Mouse (Mus musculus) thymus, postnatal 10 days (tissue): ENCODE measurements around the gene Fam83e.
A peak's percentile ranks its signal among the peaks of the same experiment; 100 is the strongest.

ENCODE experiments used
- DNase-seq, 2 experiments: peaks; one replicate each; pipeline ENCODE4 v3.0.0; 2021; ENCODE audit warnings: low spot score in 2 of 2

The Fam83e gene

DNA sequence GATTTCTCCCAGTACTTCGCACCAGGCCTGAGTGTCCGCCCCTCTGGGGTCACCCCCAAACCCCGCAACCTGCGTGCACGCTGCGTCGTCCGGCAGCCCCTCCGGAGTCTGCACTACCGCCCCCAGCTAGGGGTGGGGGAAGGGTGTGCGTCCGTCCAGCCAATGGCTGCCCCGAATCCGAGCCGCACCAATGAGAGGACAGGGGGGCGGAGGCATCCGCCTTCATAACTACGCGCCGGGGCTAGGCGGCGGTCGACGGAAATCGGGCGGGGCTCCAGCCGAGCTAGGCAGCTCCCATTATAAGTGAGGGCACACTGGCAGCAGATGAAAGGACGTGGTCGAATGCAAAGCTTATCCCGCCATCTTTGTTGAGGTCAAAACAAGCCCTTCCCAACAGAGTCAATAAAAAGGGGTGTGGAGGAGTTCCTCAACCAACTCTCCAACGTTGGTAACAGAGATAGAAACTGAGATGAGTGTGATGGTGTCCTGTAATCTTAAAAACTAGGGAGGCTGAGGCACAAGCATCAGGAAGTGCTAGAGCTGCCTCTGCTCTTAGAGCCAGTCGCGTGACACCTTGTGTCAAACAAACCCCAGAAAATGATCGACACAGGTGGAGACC, 5.8 kb upstream of the Fam83e start, which contains the start of gene Rpl18:
Gene Rpl18 (plus strand): TSS at position 368 of the 619 bp plus-strand sequence.
- DNase-seq = peak; percentile 96 to 98

DNA sequence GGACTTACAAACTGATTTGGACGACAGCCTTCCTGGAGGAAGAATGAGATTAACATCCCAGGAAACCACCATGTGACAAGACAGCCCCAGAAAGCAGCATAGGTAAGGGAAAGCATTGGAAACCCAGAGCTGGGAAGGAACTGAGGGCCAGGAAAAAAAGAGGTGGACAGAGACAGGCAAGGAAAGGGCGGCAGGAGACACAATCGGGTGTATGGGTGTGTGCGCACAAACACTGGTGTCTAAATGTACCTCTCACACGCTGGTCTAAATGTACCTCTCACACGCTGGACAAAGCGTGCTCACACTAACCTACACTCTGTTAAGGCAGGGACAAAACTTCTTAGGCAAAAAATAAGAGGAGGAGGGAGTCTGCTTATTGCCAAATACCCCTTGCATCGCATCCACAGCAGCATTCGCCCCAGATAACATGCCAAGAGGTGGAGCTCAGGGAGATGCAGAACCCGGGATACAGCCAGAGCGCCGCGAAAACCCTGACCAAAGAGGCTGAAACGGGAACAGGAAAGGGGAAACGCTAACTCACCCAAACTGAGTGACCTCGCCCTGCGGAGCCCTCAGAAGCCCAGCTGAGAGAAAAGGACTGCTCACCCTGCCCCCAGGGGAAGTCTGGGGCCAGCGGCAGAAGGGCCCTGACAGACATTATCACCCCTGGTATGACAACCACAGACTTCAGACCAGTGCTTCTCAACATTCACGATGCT, 5.1 kb upstream of the Fam83e start:
- DNase-seq = peak in 1 of 2 experiments; percentile 13

DNA sequence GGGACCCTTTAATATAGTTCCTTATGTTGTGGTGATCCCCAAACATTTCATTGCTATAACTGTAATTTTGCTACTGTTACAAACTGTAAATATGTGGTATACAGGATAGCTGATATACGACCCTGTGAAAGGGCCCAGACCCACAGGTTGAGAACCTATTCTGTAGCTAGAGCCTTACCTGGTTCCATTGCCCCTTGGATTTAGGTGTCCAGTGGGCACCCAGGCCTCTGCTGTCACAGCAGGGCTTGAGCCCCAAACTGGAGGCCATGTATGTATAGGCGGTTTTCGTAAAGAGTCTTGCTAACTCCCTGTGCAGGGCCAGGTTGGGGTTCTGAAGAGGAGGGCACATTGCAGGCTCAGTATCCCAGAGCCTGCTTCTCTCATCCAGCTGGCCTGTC, 4.6 kb upstream of the Fam83e start:
- DNase-seq = peak in 1 of 2 experiments; percentile 3

DNA sequence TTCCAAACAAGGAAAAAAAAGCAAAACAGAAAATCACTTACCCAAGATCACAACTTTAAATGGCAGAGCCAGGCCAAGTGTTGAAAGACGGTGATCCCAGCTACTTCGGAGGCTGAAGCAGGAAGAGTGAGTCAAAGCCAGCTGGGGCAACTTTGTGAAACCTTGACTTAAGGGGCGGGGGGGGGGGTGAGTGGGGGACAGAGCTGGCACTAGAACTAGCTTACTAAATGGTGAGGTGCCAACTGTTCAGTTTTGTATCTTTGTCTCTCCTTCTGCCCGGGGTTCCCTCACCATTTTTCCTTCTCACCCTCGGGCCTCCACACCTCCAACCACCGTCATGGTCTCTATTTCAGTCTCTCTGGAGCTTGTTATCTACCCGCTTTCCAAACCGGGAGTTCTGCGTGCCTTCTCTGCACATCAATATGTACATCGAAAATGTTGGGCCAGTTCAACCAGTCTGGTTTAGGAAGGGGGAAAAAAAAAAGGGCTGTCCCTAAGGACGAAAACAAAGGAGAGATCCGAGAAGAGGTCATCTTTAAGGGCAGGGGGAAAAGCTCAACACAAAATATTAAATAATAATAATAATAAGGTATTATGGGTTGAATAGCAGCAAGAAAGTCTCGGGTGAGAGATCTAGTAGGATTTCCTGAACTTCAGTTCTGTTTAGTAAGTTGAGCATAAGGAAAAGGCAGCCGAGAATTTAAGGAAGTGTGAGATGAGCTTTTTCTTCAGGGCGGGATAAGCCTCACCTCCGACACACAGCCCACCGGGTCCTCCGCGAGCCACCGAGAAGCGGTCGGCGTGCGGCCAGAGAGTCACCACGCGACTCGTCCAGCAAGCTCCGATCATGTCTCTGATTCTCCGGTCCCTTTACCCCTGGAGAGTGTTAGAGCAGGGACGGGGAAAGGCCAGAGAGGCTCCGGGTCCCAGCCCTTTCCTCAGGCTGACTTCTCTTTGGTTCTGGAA, 3.8 kb upstream of the Fam83e start:
- DNase-seq = peak in 1 of 2 experiments; percentile 7

DNA sequence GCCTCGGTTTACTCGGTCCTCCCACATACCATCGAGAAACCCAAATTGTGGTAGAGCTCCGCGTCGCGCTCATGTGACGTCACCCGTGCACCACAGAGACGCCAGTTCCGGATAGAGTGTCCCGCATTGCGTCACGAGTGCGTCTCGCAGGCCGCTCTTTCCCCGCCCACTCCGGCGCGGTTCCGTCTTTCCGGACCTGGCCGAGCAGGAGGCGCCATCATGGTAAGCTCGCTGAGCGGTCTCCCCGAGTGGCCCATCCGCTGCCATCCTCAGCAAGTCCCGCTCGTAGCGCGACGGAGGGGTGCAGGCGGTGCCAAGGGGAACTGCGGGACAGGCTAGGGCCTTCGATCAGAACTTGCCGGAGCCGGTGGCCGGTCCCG, 3.1 kb upstream of the Fam83e start, which contains the start of gene Sphk2:
Gene Sphk2 (minus strand): TSS at position 85 of the 380 bp plus-strand sequence.
- peak; percentile 97 for DNase-seq

DNA sequence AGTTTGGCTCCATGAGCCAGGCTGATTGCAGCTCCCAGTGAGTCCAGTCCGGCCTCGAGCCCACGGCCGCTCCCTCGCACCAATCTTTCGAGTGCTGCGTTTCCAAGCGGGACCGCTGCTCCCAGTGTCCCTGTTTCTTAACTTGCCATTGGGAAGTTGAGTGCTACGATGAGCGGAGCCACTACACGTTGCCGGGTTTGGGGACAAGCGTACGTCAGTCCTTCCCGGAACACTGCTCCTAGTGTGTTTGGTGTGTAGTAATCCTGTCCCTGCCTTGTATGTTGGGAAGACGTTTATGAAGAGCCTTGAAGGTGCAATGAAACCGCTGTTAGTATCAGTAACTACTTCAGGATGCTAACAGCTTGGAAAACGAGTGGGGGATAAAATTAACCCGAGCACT, 2.7 kb upstream of the Fam83e start:
- no peak for DNase-seq

DNA sequence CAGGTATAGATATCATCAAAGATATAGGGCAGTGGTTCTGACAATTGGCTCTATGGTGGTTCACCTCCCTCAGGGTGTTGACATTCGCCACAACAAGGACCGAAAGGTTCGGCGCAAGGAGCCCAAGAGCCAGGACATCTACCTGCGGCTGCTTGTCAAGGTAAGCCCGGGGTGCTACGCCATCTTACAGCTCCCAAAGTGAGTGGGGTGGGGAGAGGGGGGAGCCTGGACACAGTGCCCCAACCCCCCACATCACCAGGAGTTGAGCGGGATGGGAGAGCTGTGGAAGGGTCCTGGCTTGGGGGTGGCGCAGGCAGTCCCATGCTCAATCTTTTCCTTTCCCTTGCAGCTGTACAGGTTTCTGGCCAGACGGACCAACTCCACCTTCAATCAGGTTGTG, 1.8 kb upstream of the Fam83e start:
- peak in 1 of 2 experiments; percentile 3 for DNase-seq

DNA sequence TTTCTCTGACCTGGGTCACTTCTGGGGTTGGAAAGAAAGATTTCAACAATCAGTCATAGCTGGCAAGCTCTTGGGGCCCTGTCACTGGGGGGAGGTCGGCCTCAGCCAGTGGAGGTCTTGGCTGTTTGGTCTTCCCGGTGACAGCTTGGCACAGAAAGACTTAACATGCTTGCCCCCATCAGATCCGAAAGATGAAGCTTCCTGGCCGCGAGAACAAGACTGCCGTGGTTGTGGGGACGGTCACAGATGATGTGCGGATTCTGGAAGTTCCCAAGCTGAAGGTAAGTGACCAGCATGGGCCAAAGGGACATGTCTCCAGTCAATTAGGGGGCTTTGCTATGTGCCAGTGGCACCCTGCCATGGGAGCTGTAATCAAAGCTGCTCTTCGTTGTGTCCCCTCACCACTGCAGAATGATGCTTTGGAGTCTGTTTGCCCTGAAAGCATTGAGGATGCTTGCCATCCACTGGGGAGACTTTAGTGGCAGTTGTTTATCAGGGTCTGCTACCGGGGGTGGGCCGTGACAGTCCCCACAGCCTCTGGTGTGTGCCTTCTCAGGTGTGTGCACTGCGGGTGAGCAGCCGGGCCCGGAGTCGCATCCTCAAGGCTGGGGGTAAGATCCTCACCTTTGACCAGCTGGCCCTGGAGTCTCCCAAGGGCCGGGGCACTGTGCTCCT, 1.1 kb upstream of the Fam83e start:
- DNase-seq = peak in 1 of 2 experiments; percentile 2

DNA sequence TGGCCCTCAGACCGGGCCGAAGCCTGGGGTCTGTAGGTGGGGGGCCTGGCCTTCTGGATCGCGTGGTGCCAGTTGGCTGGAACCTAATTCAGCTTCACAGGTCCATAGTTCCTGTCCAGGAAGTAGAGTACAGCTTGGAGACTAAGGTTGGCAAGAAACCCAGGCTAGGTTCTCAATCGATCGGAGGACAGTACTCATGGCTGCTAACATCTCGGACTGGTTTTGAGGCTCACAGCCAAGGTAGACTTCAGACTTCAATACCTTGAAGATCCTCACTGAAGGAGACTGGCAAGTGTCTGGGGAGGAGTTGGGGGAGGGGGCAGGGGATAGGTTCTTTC, 191 bp downstream of the Fam83e start:
- no peak for DNase-seq

DNA sequence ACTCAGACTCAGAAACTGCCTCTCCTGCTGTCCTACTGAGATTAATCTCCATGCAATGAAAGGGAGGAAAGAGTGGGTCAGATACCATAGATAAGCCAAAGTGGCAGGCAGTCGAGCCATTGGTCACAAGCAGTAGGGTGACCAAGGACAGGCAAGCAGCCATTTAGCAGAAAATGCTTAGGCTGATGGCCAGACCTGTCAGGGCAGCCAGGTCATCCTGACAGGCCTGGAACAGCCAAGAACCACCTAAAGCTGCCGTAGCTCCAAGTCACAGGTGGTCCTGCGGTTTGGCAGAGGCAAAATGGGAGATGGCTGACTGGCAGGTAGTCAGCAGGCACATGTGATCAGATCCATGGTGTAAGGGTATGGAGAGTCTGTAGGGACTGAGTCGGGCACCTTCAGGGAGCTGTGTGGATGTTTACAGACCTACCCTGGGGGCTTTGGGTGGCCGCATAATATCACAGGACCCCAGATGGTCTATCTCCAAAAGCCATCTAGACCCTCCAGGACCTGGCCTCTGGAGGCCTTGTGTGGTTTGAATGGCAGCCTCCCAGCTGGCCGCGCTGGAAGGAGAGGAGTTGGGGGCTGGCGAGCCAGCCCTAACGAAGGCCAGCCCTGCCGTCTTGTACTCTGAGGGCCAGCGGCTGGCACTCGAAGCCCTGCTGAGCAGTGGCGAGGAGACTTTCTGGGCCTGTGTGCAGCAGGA, 783 bp downstream of the Fam83e start:
- no peak for DNase-seq

DNA sequence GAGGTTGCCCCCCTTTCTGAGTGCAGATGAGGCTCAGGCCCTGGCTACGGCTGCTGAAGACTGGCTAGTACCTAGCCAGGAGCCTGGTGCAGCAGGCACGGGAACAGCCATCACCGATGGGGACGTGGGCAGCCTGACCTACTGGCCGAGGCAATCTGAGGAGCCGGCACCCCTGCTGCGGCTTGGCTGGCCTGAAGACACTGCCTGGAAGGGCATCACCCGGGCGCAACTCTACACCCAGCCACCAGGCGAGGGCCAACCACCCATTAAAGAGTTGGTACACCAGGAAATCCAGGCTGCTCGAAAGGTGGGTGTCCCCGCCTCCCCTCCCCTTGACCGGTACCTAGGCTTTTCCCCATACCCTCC, 1.3 kb downstream of the Fam83e start:
- no peak for DNase-seq

DNA sequence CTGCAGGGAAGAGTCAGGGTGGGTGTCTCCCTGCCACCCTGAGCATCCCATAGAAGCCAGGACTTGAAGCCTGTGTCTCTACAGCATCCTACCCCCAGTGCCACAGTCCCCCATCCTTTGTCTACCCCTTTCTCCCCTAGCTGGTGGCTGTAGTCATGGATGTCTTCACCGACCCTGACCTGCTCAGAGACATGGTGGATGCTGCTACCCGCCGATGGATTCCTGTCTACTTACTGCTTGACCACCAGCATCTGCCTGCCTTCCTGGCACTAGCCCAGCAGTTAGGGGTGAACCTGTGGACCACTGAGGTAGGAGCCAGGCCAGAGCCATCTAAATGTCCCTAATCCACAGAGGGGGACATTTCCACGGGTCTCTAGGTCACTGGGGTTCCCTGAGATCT, 2.3 kb downstream of the Fam83e start:
- DNase-seq = no peak

DNA sequence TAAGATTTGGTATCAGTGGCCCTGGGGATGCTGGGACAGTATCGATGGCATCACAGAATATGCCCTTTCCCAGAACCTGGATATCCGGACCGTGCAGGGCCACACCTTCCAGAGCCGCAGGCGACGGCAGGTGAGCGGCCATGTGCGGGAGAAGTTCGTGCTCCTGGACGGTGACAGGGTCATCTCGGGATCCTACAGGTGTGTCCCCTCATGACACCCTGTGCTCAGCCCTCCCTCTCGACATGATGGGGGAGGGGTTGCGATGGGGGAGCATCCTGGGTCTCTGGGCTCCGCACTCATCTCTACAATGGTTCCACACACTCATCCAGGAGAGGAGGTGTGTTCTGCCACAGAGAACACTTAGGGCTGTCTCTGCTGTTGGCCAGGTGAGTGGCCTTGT, 2.8 kb downstream of the Fam83e start:
- no peak for DNase-seq

DNA sequence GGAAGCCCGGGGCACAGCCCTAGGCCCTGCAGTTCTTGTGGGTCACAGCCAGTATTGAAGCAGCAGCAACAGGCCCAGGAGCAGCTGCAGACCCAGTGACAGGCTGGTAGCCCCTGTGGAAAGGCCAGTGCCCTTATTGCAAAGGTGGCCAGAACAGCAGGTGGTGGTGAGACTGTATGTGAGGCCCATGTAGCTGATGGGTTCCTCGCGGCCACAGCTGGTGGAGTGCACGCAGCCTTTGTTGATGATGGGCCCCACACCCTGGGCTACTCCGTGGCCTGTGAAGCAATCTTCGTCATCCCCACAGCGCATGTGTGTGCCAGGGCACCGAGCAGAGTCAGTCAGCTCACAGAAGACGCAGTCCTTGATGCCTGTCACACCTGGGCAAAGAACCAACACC, 4.1 kb downstream of the Fam83e start:
- no peak for DNase-seq

DNA sequence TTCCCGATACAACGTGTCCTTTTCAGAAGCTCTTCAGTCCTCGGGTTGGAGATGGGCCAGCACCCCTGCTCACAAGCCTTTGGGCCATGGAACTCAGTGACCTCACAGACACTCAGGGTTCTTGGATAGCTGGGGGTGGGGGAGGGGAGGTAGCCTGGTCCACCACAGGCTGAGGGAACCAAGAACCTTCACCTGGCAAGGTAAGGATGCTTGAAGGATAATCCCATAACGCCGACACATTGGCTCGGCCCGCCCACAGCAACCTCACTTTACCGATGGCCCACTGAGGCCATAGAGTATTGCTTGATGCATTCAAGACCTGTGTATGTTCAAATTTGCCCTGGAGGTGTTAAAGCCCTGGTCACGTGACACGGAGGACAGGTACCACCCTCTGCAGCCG, 4.7 kb downstream of the Fam83e start, which contains the start of gene Spaca4:
Gene Spaca4 (minus strand): TSS at position 101 of the 400 bp plus-strand sequence.
- DNase-seq = no peak

DNA sequence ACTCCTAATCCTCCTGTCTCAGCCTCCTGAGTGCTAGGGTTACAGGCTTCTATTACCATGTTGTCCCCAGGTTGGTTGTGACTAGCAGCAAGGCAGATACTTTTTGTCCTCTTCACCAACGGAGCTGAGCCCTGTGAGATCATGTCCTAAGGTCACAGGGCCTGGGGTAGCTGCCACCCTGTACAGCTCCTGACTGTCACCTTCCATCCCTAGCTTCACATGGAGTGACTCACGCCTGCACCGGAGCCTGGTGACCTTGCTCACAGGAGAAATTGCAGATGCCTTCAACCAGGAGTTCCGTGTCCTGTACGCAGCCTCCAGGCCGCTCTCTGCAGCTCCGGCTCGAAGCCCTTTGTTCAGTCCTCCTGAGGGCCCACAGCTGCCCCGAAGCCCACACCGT, 5.4 kb downstream of the Fam83e start:
- no peak for DNase-seq

DNA sequence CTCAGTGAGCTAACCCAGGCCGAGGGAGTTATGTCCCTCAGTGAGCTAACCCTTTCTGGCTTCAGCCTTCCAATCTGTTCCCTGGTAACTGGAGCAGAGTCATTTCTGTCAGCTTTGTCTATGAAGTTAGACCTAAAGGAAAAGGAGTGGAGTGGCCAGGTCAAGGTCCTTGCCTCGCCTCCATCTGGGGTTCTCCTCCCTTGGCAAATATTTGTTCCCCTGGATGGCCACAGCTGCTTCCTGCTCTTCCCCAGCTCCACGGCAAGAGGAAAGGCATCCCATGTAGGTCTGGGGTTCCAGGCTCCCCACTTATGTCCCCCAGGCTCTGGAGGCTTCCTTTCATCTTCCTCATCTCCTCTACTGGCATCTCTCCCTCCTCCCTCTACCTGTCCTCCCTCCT, 6.6 kb downstream of the Fam83e start:
- DNase-seq = no peak

DNA sequence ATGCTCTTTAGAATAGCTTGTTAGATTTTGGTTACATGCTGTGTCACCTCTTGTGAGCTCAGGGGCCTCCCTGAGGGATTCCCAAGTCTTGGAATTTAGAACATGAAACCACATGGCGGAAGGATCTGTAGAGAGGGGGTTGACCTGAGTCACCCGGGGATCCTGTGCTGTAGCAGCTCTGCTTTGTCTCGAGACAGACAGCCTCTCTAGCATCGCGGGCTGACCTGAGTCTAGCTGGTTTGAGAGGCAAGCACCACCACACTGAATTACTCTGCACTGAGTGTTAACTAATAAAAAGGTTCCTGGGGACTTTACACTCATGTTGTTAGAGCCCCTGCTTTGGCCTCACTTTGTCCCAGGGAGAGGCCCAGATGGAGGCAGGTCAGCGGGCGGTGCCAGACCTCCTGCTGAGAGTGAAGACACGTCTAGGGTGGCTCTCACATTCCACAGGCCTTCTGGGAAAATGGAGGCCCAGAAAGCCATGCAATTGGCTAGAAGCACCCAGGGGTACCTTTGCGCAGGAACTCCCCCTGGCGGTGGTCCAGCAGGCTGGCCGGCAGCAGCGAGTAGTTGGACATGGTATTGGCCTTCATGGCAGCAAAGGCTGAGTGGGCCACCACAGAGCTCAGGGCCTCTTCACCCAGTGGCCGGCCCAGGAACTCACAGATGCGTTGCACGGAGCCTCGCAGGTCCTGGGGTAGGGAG, 9.9 kb downstream of the Fam83e start:
- peak in 1 of 2 experiments; percentile 70 for DNase-seq

DNA sequence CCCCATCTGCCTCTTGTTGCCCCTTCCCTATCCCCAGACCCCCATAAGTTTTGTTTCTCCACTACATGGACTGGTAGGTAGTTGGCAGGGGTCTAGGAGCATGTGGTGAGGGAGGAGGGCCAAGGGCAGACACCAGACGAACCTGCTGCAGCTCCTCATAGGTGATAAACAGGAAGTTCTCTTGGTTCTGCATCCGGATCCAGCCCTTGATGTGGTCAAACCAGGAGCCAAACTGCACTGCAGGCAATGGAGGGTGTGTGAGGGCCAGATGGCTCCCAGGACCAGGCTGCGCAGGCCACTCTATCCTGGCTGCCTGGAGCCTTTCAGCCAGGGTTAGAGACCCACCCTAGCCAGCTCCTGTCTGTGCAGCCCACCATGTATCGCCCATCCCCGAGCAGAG, 12.5 kb downstream of the Fam83e start:
- peak; percentile 80 to 81 for DNase-seq

DNA sequence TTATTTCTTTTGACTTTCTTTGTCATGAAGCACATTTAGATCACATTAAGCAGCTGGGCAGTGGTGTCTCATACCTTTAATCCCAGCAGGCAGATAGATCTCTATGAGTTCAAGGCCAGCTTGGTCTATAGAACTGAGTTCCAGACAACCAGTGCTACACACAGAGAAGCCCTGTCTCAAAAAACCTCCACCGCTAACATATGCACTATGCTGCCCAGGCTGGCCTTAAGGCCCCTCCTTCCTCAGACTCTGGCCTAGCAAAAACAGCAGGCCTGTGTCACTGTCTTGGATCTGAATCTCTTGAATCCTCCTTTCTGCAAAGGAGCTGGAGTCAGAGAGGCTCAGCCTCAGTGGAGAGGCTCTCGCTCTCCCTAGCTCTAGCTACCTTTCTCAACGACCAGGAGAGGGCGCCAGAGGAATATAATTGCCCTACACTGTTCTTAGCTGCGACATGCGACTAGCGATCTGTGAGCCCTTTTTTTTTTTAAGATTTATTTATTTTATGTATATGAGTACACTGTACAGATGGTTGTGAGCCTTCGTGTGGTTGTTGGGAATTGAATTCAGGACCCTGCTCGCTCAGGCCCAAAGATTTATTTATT, 18.3 kb downstream of the Fam83e start:
- peak; percentile 63 to 87 for DNase-seq
